Mouse (Mus musculus) cortical plate, adult 2 months (tissue): ENCODE data around the gene Rbm4b.

Source experiments
- CTCF ChIP-seq: fragments of 200-500 bp; IDR thresholded peaks from 2 replicates; pipeline ENCODE4 v1.5.1; 2011; ENCODE audit warnings: mild to moderate bottlenecking, control low read depth, low read length; ENCODE audit not compliant: insufficient read depth; ENCODE audit errors: extremely low read depth
- POLR2A ChIP-seq: fragments of 200-500 bp; IDR thresholded peaks from 2 replicates; pipeline ENCODE4 v1.6.1; 2011; ENCODE audit warnings: mild to moderate bottlenecking, low read length, control low read depth; ENCODE audit not compliant: insufficient read depth; ENCODE audit errors: extremely low read depth

DNA sequence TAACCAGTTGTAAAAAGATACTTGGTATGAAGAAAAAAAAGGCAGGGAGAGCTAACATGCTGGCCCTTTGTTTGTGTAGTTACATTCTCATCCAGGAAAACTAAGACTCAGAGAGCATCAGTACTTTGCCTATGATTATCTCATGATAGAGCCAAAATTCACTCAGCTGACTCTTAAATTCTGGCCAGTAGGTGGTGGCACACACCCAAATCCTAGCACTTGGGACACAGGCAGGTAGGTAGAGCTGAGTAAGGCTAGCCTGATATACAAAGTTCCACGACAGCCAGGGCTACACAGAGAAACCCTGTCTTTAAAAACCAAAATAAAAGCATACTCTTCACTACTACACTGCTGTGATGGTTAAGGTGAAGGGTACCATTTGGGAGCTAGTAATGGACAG lies 6.6 kb downstream of the Rbm4b start:
- TF ChIP-seq CTCF (0 out of 2 replicates have a peak, but pooled peaks have one; percentile 8), POLR2A (no peak)
